Mouse (Mus musculus) stomach, postnatal 0 days (tissue): ENCODE data around the gene Lmnb2. TPM values are rescaled to one million over a fixed set of nuclear protein-coding genes. Genes with fewer than 3 reads are reported as not detected.

Source experiments
- ATAC-seq: fragments of 200-750 bp; cut with Nextera tagmentation; 2 replicates; pipeline ENCODE4 v1.8.0; 2017; ENCODE audit not compliant: low FRiP score, low TSS enrichment
- DNase-seq: peaks from one replicate; pipeline ENCODE4 v3.0.0-alpha.2; 2016; ENCODE audit warnings: low spot score
- H3K27ac ChIP-seq: fragments of 300-500 bp; sonication (generic); replicated peaks from 2 replicates; pipeline ENCODE4 v1.5.1; 2014; ENCODE audit warnings: mild to moderate bottlenecking, control low read depth
- H3K27me3 ChIP-seq: fragments of 300-500 bp; sonication (generic); 2 replicates; pipeline ENCODE4 v1.6.1; 2014; ENCODE audit warnings: low read length; ENCODE audit not compliant: control insufficient read depth, insufficient read depth
- H3K36me3 ChIP-seq: fragments of 300-500 bp; sonication (generic); 2 replicates; pipeline ENCODE4 v1.6.1; 2014; ENCODE audit warnings: low read length, mixed read lengths; ENCODE audit not compliant: control insufficient read depth, insufficient read depth
- H3K4me1 ChIP-seq: fragments of 300-500 bp; sonication (generic); replicated peaks from 2 replicates; pipeline ENCODE4 v1.6.1; 2014; ENCODE audit warnings: antibody characterized with exemption; ENCODE audit not compliant: control insufficient read depth, insufficient read depth
- H3K4me2 ChIP-seq: fragments of 300-500 bp; sonication (generic); replicated peaks from 2 replicates; pipeline ENCODE4 v1.6.1; 2014; ENCODE audit warnings: low read depth, mild to moderate bottlenecking, control low read depth, moderate library complexity
- H3K4me3 ChIP-seq: fragments of 300-500 bp; sonication (generic); 2 replicates; pipeline ENCODE4 v1.5.1; 2014; ENCODE audit warnings: low read depth, low read length, control low read depth
- H3K9ac ChIP-seq: fragments of 300-500 bp; sonication (generic); 2 replicates; pipeline ENCODE4 v1.6.1; 2014; ENCODE audit warnings: mild to moderate bottlenecking, low read length, control low read depth, mixed read lengths
- H3K9me3 ChIP-seq: fragments of 300-500 bp; sonication (generic); 2 replicates; pipeline ENCODE4 v1.6.1; 2016; ENCODE audit warnings: low read length; ENCODE audit not compliant: control insufficient read depth
- CTCF ChIP-seq: IDR thresholded peaks from 2 replicates; pipeline ENCODE4 v1.5.1; 2016; ENCODE audit warnings: antibody characterized with exemption, low read depth, mild to moderate bottlenecking, moderate library complexity
- EP300 ChIP-seq: optimal IDR thresholded peaks from 2 replicates; pipeline ENCODE3; 2016; ENCODE audit warnings: antibody characterized with exemption
- WGBS: fragments of 180-500 bp; shearing (Covaris S2); extraction: QIAGEN DNeasy Blood & Tissue Kit; methylation state at CpG from one replicate; pipeline ENCODE4 v1.1.7; 2014; 5-methylcytosine and 5-hydroxymethylcytosine counted together
- polyA plus RNA-seq: library from polyadenylated mRNA; unstranded; fragments of >200 nt; fragmentation: Nextera tagmentation; extraction: Ambion mirVana; gene quantifications from 2 replicates; pipeline ENCODE4 v1.2.1, GENCODE M21; 2015

Gene Lmnb2
- polyA plus RNA-seq, 1 experiment from 2014 or later, result 12.4 TPM

DNA sequence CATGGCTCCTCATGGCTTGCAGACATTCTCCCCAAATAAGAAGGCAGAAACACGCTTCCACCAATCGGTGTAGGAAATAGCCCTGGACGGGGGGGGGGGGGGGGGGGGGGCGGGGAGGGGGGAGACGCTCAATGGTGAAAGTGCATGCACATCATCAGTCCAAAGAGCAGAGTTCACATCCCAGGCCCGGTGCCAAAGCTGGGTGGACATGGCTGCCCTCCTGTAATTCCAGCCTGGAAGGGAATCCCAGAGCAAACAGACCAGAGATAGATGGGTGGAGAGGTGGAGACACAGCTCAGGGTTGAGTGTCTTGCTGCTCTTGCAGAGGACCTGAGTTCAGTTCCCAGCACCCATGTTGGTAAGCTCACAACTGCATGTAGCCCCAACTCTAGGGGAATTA lies 47.1 kb downstream of the Lmnb2 start:
- H3K4me2 ChIP-seq, result no peak overlapping the region
- TF ChIP-seq CTCF (no peak), EP300 (no peak)
- no peak for ATAC-seq
- no peaks in the 10 kb centered on the region for H3K4me1 ChIP-seq
- no peak overlapping the region for H3K27ac ChIP-seq
- no peaks in the 10 kb centered on the region for H3K9me3 ChIP-seq
- WGBS, result 70% methylated on average over 2 of the region's 6 CpGs
- no peak overlapping the region for H3K9ac ChIP-seq
- H3K4me3 ChIP-seq, result no peak overlapping the region
- H3K36me3 ChIP-seq, result peaks cover 4% of the 10 kb centered on the region; the same call in 1 of the 2 replicates
- no peak for DNase-seq
- H3K27me3 ChIP-seq, result no peaks in the 10 kb centered on the region

DNA sequence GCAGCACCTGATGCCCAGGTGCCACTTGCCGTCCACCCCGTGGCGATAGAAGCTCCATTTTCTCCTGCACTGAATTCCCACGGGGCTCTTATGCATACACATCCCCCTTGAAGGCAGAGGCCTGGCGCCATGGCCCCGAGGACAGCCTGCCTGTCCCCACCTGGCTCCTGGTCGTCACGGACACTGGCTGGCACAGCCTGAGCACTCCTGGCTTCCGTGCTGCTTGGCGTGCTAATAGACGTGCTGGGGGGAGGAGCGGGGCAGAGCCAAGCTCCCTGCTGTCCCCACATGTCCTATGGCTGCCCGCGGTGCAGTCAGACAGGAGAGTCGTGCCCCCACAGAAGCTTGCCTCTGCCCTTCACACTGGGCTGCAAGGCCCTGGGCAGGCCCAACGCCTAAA lies 53.6 kb downstream of the Lmnb2 start:
- no peak overlapping the region for H3K4me2 ChIP-seq
- no peak overlapping the region for H3K9ac ChIP-seq
- 87% methylated on average over 16 of the region's 16 CpGs for WGBS
- H3K4me1 ChIP-seq, result no peaks in the 10 kb centered on the region
- H3K27ac ChIP-seq, result no peak overlapping the region
- ATAC-seq, result no peak
- TF ChIP-seq CTCF (no peak), EP300 (no peak)
- H3K27me3 ChIP-seq, result no peaks in the 10 kb centered on the region
- H3K4me3 ChIP-seq, result no peak overlapping the region
- H3K36me3 ChIP-seq, result peaks cover 21% of the 10 kb centered on the region
- DNase-seq, result no peak
- H3K9me3 ChIP-seq, result no peaks in the 10 kb centered on the region

DNA sequence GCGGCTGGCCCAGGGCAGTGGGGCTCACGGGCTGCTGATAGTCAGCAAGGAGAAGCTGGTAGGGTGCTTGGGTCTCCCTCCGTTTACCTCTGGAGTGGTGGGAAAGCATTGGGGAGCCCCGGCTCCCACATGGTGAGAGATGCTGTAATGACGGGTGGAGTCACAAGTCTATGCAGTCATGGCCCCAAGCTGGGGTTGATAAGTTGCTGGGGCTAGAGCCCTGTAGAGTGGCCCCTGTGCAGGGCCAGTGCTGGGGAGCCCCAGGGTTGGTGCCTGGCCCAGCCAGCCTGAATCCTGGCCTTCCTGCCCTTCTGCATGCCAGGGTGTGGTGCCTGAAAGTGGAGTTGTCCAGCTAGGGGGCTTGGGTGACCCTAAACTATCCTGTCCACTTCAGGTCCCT lies 55.7 kb downstream of the Lmnb2 start:
- Histone ChIP-seq H3K4me1 (no peaks in the 10 kb centered on the region), H3K9me3 (no peaks in the 10 kb centered on the region), H3K4me3 (no peak overlapping the region), H3K27ac (no peak overlapping the region), H3K9ac (no peak overlapping the region), H3K27me3 (no peaks in the 10 kb centered on the region), H3K36me3 (peaks cover 16% of the 10 kb centered on the region), H3K4me2 (no peak overlapping the region)
- WGBS, result 93% methylated on average over 5 of the region's 5 CpGs
- TF ChIP-seq EP300 (no peak), CTCF (no peak)
- no peak for ATAC-seq
- no peak for DNase-seq

DNA sequence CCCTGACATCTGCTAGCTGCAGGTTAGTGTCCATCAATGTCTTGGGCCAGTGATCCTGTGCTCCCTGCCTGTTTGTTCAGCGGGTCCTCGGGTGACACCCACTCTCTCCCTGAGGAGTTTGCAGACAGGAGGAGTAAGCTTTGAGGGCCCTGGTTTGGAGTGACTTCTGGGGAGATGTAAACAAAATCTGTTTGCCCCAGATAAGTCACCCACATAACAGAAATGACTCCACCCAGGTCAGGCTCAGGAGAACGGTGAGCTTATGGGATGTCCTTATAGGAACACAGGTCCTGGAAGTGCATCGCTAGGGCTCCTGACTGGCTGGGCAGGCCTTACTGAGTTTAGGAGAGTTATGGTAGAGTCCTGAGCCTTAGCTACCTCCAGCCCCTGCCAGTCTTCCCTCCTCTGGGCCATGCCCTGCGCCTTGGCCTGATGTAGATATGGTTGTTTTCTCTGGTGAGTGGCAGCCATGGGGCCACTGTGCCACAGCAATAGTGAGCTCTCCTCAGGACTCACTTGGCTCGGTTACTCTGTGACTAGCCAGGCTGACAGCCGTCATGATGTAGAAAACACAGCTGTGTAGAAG lies 59.6 kb downstream of the Lmnb2 start:
- Histone ChIP-seq H3K4me3 (no peak overlapping the region), H3K9ac (peak overlapping the region; percentile 38; the same call in 1 of the 2 replicates), H3K4me1 (peaks cover 2% of the 10 kb centered on the region; the same call in 1 of the 2 replicates), H3K4me2 (no peak overlapping the region), H3K36me3 (peaks cover 10% of the 10 kb centered on the region; the same call in 1 of the 2 replicates), H3K27ac (no peak overlapping the region), H3K27me3 (no peaks in the 10 kb centered on the region), H3K9me3 (no peaks in the 10 kb centered on the region)
- no peak for DNase-seq
- TF ChIP-seq CTCF, result no peak
- TF ChIP-seq EP300, result no peak
- no peak for ATAC-seq
- WGBS, result 48% methylated on average over 7 of the region's 7 CpGs

DNA sequence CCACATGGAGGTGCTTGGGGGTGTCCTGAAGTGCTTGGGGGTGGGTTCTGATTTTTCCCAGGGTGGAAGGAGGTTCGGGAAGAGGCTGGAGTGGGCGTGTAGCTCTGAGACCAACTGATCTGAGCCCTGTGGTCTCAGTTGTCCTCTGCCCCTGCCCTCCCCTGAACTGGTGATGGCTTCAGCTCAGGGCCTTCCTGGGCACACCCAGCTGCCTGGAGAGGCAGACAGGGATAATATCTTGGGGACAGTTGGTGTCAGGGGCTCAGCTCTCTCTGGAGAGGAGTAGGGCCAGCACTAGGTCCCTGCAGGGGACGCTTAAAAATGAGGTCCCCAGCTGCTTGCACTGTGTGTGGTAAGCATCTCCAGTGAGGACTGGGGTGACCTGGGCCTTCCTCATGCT lies 60.2 kb downstream of the Lmnb2 start:
- no peak for TF ChIP-seq CTCF
- TF ChIP-seq EP300, result no peak
- DNase-seq, result no peak
- no peak overlapping the region for H3K9ac ChIP-seq
- no peak overlapping the region for H3K4me3 ChIP-seq
- 54% methylated on average over 3 of the region's 3 CpGs for WGBS
- no peaks in the 10 kb centered on the region for H3K27me3 ChIP-seq
- H3K36me3 ChIP-seq, result peaks cover 9% of the 10 kb centered on the region; the same call in 1 of the 2 replicates
- no peaks in the 10 kb centered on the region for H3K9me3 ChIP-seq
- peaks cover 2% of the 10 kb centered on the region; the same call in 1 of the 2 replicates for H3K4me1 ChIP-seq
- H3K4me2 ChIP-seq, result no peak overlapping the region
- no peak for ATAC-seq
- no peak overlapping the region for H3K27ac ChIP-seq

DNA sequence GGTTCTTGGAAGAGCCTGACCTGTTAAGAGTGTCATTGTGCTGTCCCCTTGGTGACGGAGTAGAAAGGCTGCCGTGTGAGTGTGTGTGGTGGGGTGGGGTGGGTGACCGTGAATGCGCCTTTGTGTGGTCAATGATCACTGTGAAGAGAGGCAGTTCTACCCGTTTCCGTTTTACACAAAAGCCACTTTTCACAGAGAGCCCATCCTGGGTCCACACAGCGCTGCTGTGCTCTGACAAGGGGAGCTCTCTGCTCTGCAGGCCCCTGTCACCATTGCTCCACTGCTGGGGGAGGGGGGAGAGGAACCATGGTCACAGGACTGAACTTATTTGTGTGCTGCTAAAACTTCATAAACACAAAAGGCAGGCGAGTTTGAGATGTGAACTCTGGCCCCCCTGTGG lies 60.7 kb downstream of the Lmnb2 start:
- TF ChIP-seq EP300, result no peak
- H3K9ac ChIP-seq, result no peak overlapping the region
- DNase-seq (no peak), ATAC-seq (no peak)
- 62% methylated on average over 8 of the region's 8 CpGs for WGBS
- H3K27me3 ChIP-seq, result no peaks in the 10 kb centered on the region
- no peak overlapping the region for H3K4me2 ChIP-seq
- H3K4me3 ChIP-seq, result no peak overlapping the region
- H3K4me1 ChIP-seq, result peaks cover 2% of the 10 kb centered on the region; the same call in 1 of the 2 replicates
- H3K27ac ChIP-seq, result no peak overlapping the region
- no peaks in the 10 kb centered on the region for H3K9me3 ChIP-seq
- H3K36me3 ChIP-seq, result 0 out of 2 replicates have a peak, but pooled peaks cover 7% of the 10 kb centered on the region
